Mouse (Mus musculus) brown adipose tissue, adult 24 weeks (tissue): ENCODE results near the gene Pcdh9. TPM values are rescaled to one million over a fixed set of nuclear protein-coding genes. Genes with fewer than 3 reads are reported as not detected.

Source experiments
- H3K27ac ChIP-seq: fragments of 200-500 bp; replicated peaks from 2 replicates; pipeline ENCODE4 v1.5.1; 2012; ENCODE audit warnings: low read depth, mild to moderate bottlenecking, low read length
- H3K4me1 ChIP-seq: fragments of 200-500 bp; 2 replicates; pipeline ENCODE4 v1.6.1; 2012; ENCODE audit warnings: low read length, mixed read lengths; ENCODE audit not compliant: control insufficient read depth, insufficient read depth, insufficient read length
- H3K4me3 ChIP-seq: fragments of 200-500 bp; 2 replicates; pipeline ENCODE4 v1.5.1; 2012; ENCODE audit warnings: low read depth, mild to moderate bottlenecking, low read length, moderate library complexity; ENCODE audit not compliant: insufficient read depth
- polyA plus RNA-seq: library from polyadenylated mRNA; stranded (reverse); fragments of >200 nt; gene quantifications from 2 replicates; pipeline ENCODE4 v1.2.4, GENCODE M21; 2012; ENCODE audit not compliant: missing spikeins, insufficient read depth, insufficient read length

Gene Pcdh9
- polyA plus RNA-seq, 1 experiment = 0.16 TPM

GRCm38 (mm10) chr14:93142076-93142475, 748.4 kb downstream of the Pcdh9 start:
- Histone ChIP-seq H3K4me3 (no peak overlapping the region), H3K4me1 (no peaks in the 10 kb centered on the region)

GRCm38 (mm10) chr14:93126993-93127392, 763.5 kb downstream of the Pcdh9 start:
- Histone ChIP-seq H3K4me1 (no peaks in the 10 kb centered on the region), H3K4me3 (no peak overlapping the region), H3K27ac (no peak overlapping the region)

More at GRCm38 (mm10) chr14:93142076-93142475, 748.4 kb downstream of the Pcdh9 start:
- no peak overlapping the region for H3K27ac ChIP-seq

GRCm38 (mm10) chr14:93102755-93103154, 787.7 kb downstream of the Pcdh9 start:
- H3K4me3 ChIP-seq = no peak overlapping the region
- H3K4me1 ChIP-seq = no peaks in the 10 kb centered on the region
- H3K27ac ChIP-seq = no peak overlapping the region

GRCm38 (mm10) chr14:93095081-93095480, 795.4 kb downstream of the Pcdh9 start:
- H3K27ac ChIP-seq = no peak overlapping the region
- H3K4me3 ChIP-seq = no peak overlapping the region
- no peaks in the 10 kb centered on the region for H3K4me1 ChIP-seq

GRCm38 (mm10) chr14:93092806-93093205, 797.7 kb downstream of the Pcdh9 start:
- no peak overlapping the region for H3K4me3 ChIP-seq
- H3K4me1 ChIP-seq = no peaks in the 10 kb centered on the region
- no peak overlapping the region for H3K27ac ChIP-seq

GRCm38 (mm10) chr14:93085646-93086045, 804.8 kb downstream of the Pcdh9 start:
- Histone ChIP-seq H3K27ac (no peak overlapping the region), H3K4me1 (no peaks in the 10 kb centered on the region), H3K4me3 (no peak overlapping the region)

GRCm38 (mm10) chr14:93083140-93083539, 807.3 kb downstream of the Pcdh9 start:
- Histone ChIP-seq H3K4me3 (no peak overlapping the region), H3K4me1 (no peaks in the 10 kb centered on the region), H3K27ac (no peak overlapping the region)

GRCm38 (mm10) chr14:93080910-93081309, 809.6 kb downstream of the Pcdh9 start:
- H3K4me1 ChIP-seq = no peaks in the 10 kb centered on the region
- no peak overlapping the region for H3K4me3 ChIP-seq
- H3K27ac ChIP-seq = no peak overlapping the region

GRCm38 (mm10) chr14:93075761-93076160, 814.7 kb downstream of the Pcdh9 start:
- Histone ChIP-seq H3K4me3 (no peak overlapping the region), H3K4me1 (no peaks in the 10 kb centered on the region), H3K27ac (no peak overlapping the region)

- no peak overlapping the region for H3K4me3 ChIP-seq
- H3K4me1 ChIP-seq = no peaks in the 10 kb centered on the region
Observed at GRCm38 (mm10) chr14:93072346-93072745, 818.1 kb downstream of the Pcdh9 start.

GRCm38 (mm10) chr14:93070140-93070539, 820.3 kb downstream of the Pcdh9 start:
- Histone ChIP-seq H3K4me1 (no peaks in the 10 kb centered on the region), H3K27ac (no peak overlapping the region), H3K4me3 (no peak overlapping the region)

More at GRCm38 (mm10) chr14:93072346-93072745, 818.1 kb downstream of the Pcdh9 start:
- H3K27ac ChIP-seq = no peak overlapping the region

GRCm38 (mm10) chr14:93067411-93068336, 822.8 kb downstream of the Pcdh9 start:
- H3K27ac ChIP-seq = no peak overlapping the region
- H3K4me3 ChIP-seq = no peak overlapping the region

GRCm38 (mm10) chr14:93066732-93067410, 823.6 kb downstream of the Pcdh9 start:
- Histone ChIP-seq H3K27ac (no peak overlapping the region), H3K4me3 (no peak overlapping the region), H3K4me1 (no peaks in the 10 kb centered on the region)

More at GRCm38 (mm10) chr14:93067411-93068336, 822.8 kb downstream of the Pcdh9 start:
- no peaks in the 10 kb centered on the region for H3K4me1 ChIP-seq

- Histone ChIP-seq H3K27ac (no peak overlapping the region), H3K4me3 (no peak overlapping the region), H3K4me1 (no peaks in the 10 kb centered on the region)
Observed at GRCm38 (mm10) chr14:93061824-93062620, 828.5 kb downstream of the Pcdh9 start.

- H3K27ac ChIP-seq = no peak overlapping the region
- H3K4me1 ChIP-seq = no peaks in the 10 kb centered on the region
- H3K4me3 ChIP-seq = no peak overlapping the region
Observed at GRCm38 (mm10) chr14:93058799-93059198, 831.7 kb downstream of the Pcdh9 start.
